Mouse (Mus musculus) CH12.LX (cell line): ENCODE measurements at regions not wholly inside any gene's neighbourhood (a gene's known extent, or its start where the extent isn't known, plus 50 kb on each side); places are given as distances from the start of the nearest gene placed in this dataset.
A peak's percentile ranks its signal among the peaks of the same experiment; 100 is the strongest.

Experiments
- CHD1 ChIP-seq: IDR thresholded peaks from 2 replicates; pipeline ENCODE4 v1.6.1; 2012; ENCODE audit warnings: low read depth, low read length, improper control_type of control experiment, inconsistent platforms
- CTCF ChIP-seq, 2 experiments: IDR thresholded peaks in 1 of 2; conservative IDR thresholded peaks in 1 of 2; 2 replicates each; pipeline ENCODE4 v1.5.1; 2011 to 2012; ENCODE audit warnings: low read depth in 2 of 2, low read length in 2 of 2, improper control_type of control experiment in 1 of 2, inconsistent platforms in 1 of 2, mild to moderate bottlenecking in 1 of 2, moderate library complexity in 1 of 2
- E2F4 ChIP-seq: IDR thresholded peaks from 2 replicates; pipeline ENCODE4 v1.6.1; 2011; ENCODE audit warnings: low read depth, low read length, improper control_type of control experiment; ENCODE audit not compliant: insufficient replicate concordance
- ELF1 ChIP-seq: IDR thresholded peaks from 2 replicates; pipeline ENCODE4 v1.6.1; 2014; ENCODE audit warnings: low read depth, mild to moderate bottlenecking, inconsistent platforms, low read length, improper control_type of control experiment
- EP300 ChIP-seq: IDR thresholded peaks from 2 replicates; pipeline ENCODE4 v1.6.1; 2011; ENCODE audit warnings: low read length, improper control_type of control experiment
- ETS1 ChIP-seq: conservative IDR thresholded peaks from 2 replicates; pipeline ENCODE4 v1.6.1; 2012; ENCODE audit warnings: low read depth, mild to moderate bottlenecking, inconsistent platforms, low read length, improper control_type of control experiment, moderate library complexity
- MXI1 ChIP-seq: IDR thresholded peaks from 2 replicates; pipeline ENCODE4 v1.6.1; 2011; ENCODE audit warnings: mild to moderate bottlenecking, low read depth, low read length, improper control_type of control experiment
- POLR2A ChIP-seq: IDR thresholded peaks from 2 replicates; pipeline ENCODE4 v1.6.1; 2011; ENCODE audit warnings: low read depth, mild to moderate bottlenecking, improper control_type of control experiment, low read length
- POLR2AphosphoS2 ChIP-seq: IDR thresholded peaks from 2 replicates; pipeline ENCODE4 v1.6.1; 2011; ENCODE audit warnings: low read depth, low read length, improper control_type of control experiment
- RCOR1 ChIP-seq: conservative IDR thresholded peaks from 2 replicates; pipeline ENCODE4 v1.6.1; 2012; ENCODE audit warnings: low read depth, mild to moderate bottlenecking, inconsistent platforms, low read length, improper control_type of control experiment
- SIN3A ChIP-seq: IDR thresholded peaks from 2 replicates; pipeline ENCODE4 v1.6.1; 2012; ENCODE audit warnings: low read length, improper control_type of control experiment, inconsistent platforms
- ZC3H11A ChIP-seq: IDR thresholded peaks from 2 replicates; pipeline ENCODE4 v1.6.1; 2012; ENCODE audit warnings: low read depth, mild to moderate bottlenecking, inconsistent platforms, low read length, improper control_type of control experiment

GRCm38 (mm10) chr6:31217641-31218138 is 180.8 kb upstream of the Mkln1 start:
- TF ChIP-seq E2F4, result no peak
- TF ChIP-seq CHD1, result no peak
- TF ChIP-seq CTCF (conservative IDR thresholded peaks at IDR 0.05 in 1 of 2, IDR thresholded peaks at IDR 0.05 in 1 of 2; ENCODE audit: low read depth in 2 of 2, low read length in 2 of 2), result no peak
- no peak for TF ChIP-seq EP300
- no peak for TF ChIP-seq ELF1
- TF ChIP-seq RCOR1, result no peak
- TF ChIP-seq POLR2AphosphoS2, result no peak
- no peak for TF ChIP-seq POLR2A
- TF ChIP-seq ETS1, result no peak
- TF ChIP-seq SIN3A, result peak; percentile 59; the same call in 1 of the 2 replicates
- TF ChIP-seq ZC3H11A, result no peak
- peak; percentile 80 for TF ChIP-seq MXI1
